Mouse (Mus musculus): ENCODE measurements around the gene Tmem120a. TPM values are rescaled to one million over a fixed set of nuclear protein-coding genes. Genes with fewer than 3 reads are reported as not detected.
A peak's percentile ranks its signal among the peaks of the same experiment; 100 is the strongest.

Gene Tmem120a
- polyA plus RNA-seq, 1 experiment = 74.1 TPM

- WGBS = 61% methylated on average over 3 of the region's 3 CpGs
- H3K4me1 ChIP-seq (ENCODE audit: control insufficient read depth, insufficient read depth, low read length) = no peaks in the 10 kb centered on the region; the same call in 1 of the 2 replicates
- H3K4me3 ChIP-seq (replicated peaks; ENCODE audit: control insufficient read depth, low read depth, low read length) = no peak overlapping the region
- no peak overlapping the region for H3K27ac ChIP-seq (ENCODE audit: control insufficient read depth, insufficient read depth, low read depth, low read length, poor library complexity)
- TF ChIP-seq CTCF (IDR thresholded peaks at IDR 0.05; ENCODE audit: control insufficient read depth, insufficient read depth, low read length) (no peak), POLR2A (IDR thresholded peaks at IDR 0.05; ENCODE audit: borderline replicate concordance, control insufficient read depth, low read depth, low read length) (no peak)
Measured at GRCm38 (mm10) chr5:135764971-135765370, 20.7 kb upstream of the Tmem120a start.

GRCm38 (mm10) chr5:135763526-135763925 lies 19.3 kb upstream of the Tmem120a start:
- H3K4me3 ChIP-seq (replicated peaks; ENCODE audit: control insufficient read depth, low read depth, low read length) = no peak overlapping the region
- peak; percentile 92 for TF ChIP-seq CTCF (IDR thresholded peaks at IDR 0.05; ENCODE audit: control insufficient read depth, insufficient read depth, low read length)
- no peak for TF ChIP-seq POLR2A (IDR thresholded peaks at IDR 0.05; ENCODE audit: borderline replicate concordance, control insufficient read depth, low read depth, low read length)
- H3K27ac ChIP-seq (ENCODE audit: control insufficient read depth, insufficient read depth, low read depth, low read length, poor library complexity) = no peak overlapping the region
- H3K4me1 ChIP-seq (ENCODE audit: control insufficient read depth, insufficient read depth, low read length) = no peaks in the 10 kb centered on the region; the same call in 1 of the 2 replicates
- 7% methylated on average over 7 of the region's 7 CpGs for WGBS

- Histone ChIP-seq H3K4me1 (ENCODE audit: control insufficient read depth, insufficient read depth, low read length) (no peaks in the 10 kb centered on the region; the same call in 1 of the 2 replicates), H3K27ac (ENCODE audit: control insufficient read depth, insufficient read depth, low read depth, low read length, poor library complexity) (no peak overlapping the region), H3K4me3 (replicated peaks; ENCODE audit: control insufficient read depth, low read depth, low read length) (no peak overlapping the region)
- whole genome bisulfite sequencing = 59% methylated on average over 3 of the region's 3 CpGs
- TF ChIP-seq POLR2A (IDR thresholded peaks at IDR 0.05; ENCODE audit: borderline replicate concordance, control insufficient read depth, low read depth, low read length) = no peak
- TF ChIP-seq CTCF (IDR thresholded peaks at IDR 0.05; ENCODE audit: control insufficient read depth, insufficient read depth, low read length) = no peak
Measured at GRCm38 (mm10) chr5:135761881-135762280, 17.6 kb upstream of the Tmem120a start.

- 69% methylated on average over 2 of the region's 2 CpGs for WGBS
- Histone ChIP-seq H3K4me3 (replicated peaks; ENCODE audit: control insufficient read depth, low read depth, low read length) (no peak overlapping the region), H3K27ac (ENCODE audit: control insufficient read depth, insufficient read depth, low read depth, low read length, poor library complexity) (no peak overlapping the region), H3K4me1 (ENCODE audit: control insufficient read depth, insufficient read depth, low read length) (no peaks in the 10 kb centered on the region)
- no peak for TF ChIP-seq CTCF (IDR thresholded peaks at IDR 0.05; ENCODE audit: control insufficient read depth, insufficient read depth, low read length)
- TF ChIP-seq POLR2A (IDR thresholded peaks at IDR 0.05; ENCODE audit: borderline replicate concordance, control insufficient read depth, low read depth, low read length) = no peak
Measured at GRCm38 (mm10) chr5:135751595-135751994, 7.3 kb upstream of the Tmem120a start.

- 78% methylated on average over 1 of the region's 1 CpGs for WGBS
- TF ChIP-seq CTCF (IDR thresholded peaks at IDR 0.05; ENCODE audit: control insufficient read depth, insufficient read depth, low read length) (no peak), POLR2A (IDR thresholded peaks at IDR 0.05; ENCODE audit: borderline replicate concordance, control insufficient read depth, low read depth, low read length) (no peak)
- no peak overlapping the region for H3K27ac ChIP-seq (ENCODE audit: control insufficient read depth, insufficient read depth, low read depth, low read length, poor library complexity)
- no peaks in the 10 kb centered on the region for H3K4me1 ChIP-seq (ENCODE audit: control insufficient read depth, insufficient read depth, low read length)
- no peak overlapping the region for H3K4me3 ChIP-seq (replicated peaks; ENCODE audit: control insufficient read depth, low read depth, low read length)
Measured at GRCm38 (mm10) chr5:135751041-135751440, 6.8 kb upstream of the Tmem120a start.

- TF ChIP-seq CTCF (IDR thresholded peaks at IDR 0.05; ENCODE audit: control insufficient read depth, insufficient read depth, low read length) (no peak), POLR2A (IDR thresholded peaks at IDR 0.05; ENCODE audit: borderline replicate concordance, control insufficient read depth, low read depth, low read length) (no peak)
- WGBS = 33% methylated on average over 12 of the region's 12 CpGs
- H3K4me1 ChIP-seq (ENCODE audit: control insufficient read depth, insufficient read depth, low read length) = peaks cover 1% of the 10 kb centered on the region; the same call in 1 of the 2 replicates
- peak overlapping the region; percentile 39 for H3K4me3 ChIP-seq (replicated peaks; ENCODE audit: control insufficient read depth, low read depth, low read length)
- H3K27ac ChIP-seq (ENCODE audit: control insufficient read depth, insufficient read depth, low read depth, low read length, poor library complexity) = no peak overlapping the region
Measured at GRCm38 (mm10) chr5:135744742-135745141, 494 bp upstream of the Tmem120a start.

- peak overlapping the region; percentile 52 for H3K27ac ChIP-seq (ENCODE audit: control insufficient read depth, insufficient read depth, low read depth, low read length, poor library complexity)
- no peak for TF ChIP-seq POLR2A (IDR thresholded peaks at IDR 0.05; ENCODE audit: borderline replicate concordance, control insufficient read depth, low read depth, low read length)
- TF ChIP-seq CTCF (IDR thresholded peaks at IDR 0.05; ENCODE audit: control insufficient read depth, insufficient read depth, low read length) = no peak
- peak overlapping the region; percentile 94 for H3K4me3 ChIP-seq (replicated peaks; ENCODE audit: control insufficient read depth, low read depth, low read length)
- 29% methylated on average over 18 of the region's 18 CpGs for WGBS
- H3K4me1 ChIP-seq (ENCODE audit: control insufficient read depth, insufficient read depth, low read length) = peaks cover 1% of the 10 kb centered on the region; the same call in 1 of the 2 replicates
Measured at GRCm38 (mm10) chr5:135742941-135743740, 1.1 kb downstream of the Tmem120a start.

GRCm38 (mm10) chr5:135742156-135742555 lies 2.1 kb downstream of the Tmem120a start:
- peaks cover 1% of the 10 kb centered on the region; the same call in 1 of the 2 replicates for H3K4me1 ChIP-seq (ENCODE audit: control insufficient read depth, insufficient read depth, low read length)
- H3K4me3 ChIP-seq (replicated peaks; ENCODE audit: control insufficient read depth, low read depth, low read length) = no peak overlapping the region
- 72% methylated on average over 10 of the region's 10 CpGs for WGBS
- no peak overlapping the region for H3K27ac ChIP-seq (ENCODE audit: control insufficient read depth, insufficient read depth, low read depth, low read length, poor library complexity)
- no peak for TF ChIP-seq POLR2A (IDR thresholded peaks at IDR 0.05; ENCODE audit: borderline replicate concordance, control insufficient read depth, low read depth, low read length)
- TF ChIP-seq CTCF (IDR thresholded peaks at IDR 0.05; ENCODE audit: control insufficient read depth, insufficient read depth, low read length) = no peak
